Mouse (Mus musculus) cerebellum, adult 9-11 months (tissue): ENCODE measurements around the gene Man1b1.

Experiments
- DNase-seq: peaks from one replicate; pipeline ENCODE4 v3.0.0; 2022

Man1b1 gene

DNA sequence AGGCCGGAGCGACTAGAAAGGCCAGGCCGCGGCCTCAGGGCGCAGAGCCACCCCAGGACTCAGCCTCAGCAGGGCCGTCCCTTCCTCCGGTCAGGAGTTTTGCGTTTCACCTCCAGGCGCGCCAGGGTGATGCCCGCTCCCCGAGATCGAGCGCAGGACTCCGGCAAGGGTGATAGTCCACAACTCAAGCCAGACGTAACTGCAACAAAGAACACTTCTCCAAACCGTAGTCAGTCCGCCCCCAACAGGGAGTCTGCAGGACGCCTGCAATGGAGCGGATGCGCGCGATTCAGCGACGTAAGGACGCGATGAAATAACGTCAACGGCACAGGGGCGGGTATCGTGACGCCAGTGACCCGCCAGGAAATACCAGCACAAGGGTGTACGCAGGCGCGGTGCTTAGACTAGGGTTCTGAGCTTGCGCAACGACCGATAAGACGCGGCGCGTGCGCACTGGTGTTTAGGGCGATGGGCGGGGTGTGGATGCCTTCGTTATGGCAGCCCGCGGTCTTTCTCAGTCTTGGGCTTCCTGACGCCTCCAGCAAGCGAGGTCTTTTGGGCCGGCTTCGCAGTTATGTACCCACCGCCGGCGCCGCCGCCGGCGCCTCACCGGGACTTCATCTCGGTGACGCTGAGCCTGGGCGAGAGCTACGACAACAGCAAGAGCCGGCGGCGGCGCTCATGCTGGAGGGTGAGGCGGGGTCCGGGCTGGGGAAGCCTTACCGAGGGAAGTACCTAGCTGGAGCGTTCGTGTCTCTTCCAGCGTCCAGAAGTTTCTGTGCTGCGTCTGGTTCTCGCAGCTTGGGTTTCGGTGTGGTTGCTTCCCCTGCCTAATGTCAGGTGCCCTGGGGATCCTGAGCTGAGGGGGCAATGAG is at the start of gene Man1b1:
TSS of gene Man1b1 (plus strand) at position 53 of the 875 bp plus-strand sequence.
- peak; percentile 99 for DNase-seq

DNA sequence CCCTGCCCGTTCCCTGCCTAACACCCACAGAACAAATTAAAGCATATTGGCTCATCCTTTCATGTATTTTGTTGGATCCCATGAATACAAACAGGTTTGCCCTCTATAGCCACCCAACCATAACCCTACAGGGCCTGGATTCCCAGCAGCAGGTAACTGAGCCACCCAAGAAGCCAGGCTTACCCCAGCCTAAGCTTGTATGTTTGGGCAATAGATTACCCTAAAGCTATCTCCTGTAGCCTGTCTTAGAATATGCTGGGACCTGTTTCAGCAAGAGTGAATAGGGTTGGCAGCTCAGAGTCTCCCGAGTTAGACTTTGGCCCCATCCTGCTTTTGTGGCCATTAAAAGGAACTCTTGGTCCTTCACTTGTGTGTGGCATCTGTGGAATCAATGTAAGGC is 46.6 kb upstream of the Man1b1 start:
- no peak for DNase-seq

DNA sequence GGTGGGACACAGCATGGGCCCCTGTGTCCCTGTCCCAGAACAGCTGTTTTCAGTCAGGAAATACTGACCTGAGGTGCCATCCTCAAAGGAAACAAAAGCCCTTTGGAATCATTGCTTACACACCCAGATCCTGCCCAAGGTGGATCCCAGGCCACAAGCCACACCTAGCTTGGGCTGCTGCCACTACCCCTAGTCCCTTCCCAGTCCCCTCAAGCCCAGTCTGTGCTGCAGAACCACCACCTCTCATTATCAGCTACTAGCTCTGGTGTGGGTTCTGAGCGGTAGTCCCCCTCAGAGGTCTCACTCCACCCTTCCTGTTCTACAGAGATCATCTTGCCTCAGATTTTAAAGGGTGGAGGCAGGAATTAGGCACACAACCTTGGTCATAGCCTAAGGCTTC is 45.8 kb upstream of the Man1b1 start:
- peak; percentile 44 for DNase-seq

DNA sequence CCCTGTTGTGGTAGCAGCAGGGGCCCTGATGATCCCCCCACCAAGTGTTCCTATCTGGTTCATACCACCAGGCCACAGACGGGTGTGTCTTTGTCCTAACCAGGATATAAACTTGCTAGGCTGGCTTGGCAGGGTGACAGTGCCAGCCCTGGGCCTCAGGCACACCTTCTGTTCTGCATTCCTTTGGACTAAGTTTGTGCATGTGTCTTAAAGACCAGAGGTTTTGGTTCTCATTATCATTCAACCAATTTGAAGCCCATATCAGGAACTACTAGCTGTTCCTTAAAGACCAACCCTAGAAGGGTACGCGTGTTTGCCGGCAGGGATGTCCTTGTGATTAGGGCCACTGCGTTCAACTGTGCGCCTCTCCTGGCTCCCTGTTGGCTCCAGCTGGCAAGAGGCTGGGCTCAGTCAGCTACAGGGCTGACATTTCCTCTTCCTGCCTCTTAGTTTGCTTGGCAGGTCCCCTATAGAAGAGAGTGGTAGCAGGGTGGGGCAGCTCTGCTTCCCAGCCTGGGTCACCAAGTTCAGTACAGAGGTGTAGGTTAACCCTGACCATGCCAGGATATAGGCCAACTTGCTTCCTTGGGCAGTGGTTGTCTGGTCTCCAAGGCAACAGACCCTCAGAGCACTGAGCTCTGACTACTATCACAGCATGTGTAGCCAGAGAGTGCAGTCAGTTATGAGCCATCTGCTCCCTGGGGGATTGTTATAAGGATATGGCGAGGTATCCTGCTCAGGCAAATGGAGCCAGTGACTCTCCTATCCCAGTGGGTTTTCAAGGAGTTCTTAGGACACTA is 45.1 kb upstream of the Man1b1 start:
- DNase-seq = peak; percentile 72

DNA sequence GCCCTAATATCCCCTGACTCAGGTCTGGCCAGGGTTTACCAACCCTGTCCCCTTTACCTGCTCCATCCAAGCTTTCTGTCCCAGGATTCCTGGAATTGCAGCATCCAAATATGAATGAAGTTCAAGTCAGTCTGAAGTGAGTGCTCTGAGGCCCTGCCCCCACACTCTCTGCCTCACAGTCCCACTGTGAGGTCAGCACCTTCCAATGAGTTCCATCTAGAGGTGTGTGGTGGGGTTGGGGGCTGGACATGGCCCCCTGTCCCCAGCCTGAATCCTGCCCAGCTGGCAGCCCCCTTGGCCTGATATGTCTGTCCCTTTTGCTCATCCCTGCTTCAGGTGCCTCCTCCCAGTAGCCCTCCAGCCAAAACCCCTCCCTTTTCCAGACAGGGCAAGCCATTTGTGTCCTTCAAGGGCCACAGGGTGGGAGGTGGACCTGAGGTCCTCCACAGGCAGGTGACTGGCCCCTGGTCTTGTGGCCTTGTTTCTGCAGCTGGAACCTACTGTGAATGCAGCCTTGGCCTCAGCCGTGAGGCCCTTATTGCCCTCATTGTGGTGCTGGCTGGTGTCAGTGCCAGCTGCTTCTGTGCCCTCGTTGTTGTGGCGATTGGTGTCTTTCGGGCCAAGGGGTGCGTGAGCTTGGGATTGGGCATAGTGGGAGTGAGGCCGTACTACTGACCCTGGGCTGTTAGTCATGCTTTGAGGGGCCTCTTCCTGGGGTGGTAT is 44.0 kb upstream of the Man1b1 start, which contains the start of gene Tmem210:
TSS of gene Tmem210 (plus strand) at position 219 of the 723 bp plus-strand sequence.
- peak; percentile 68 for DNase-seq

DNA sequence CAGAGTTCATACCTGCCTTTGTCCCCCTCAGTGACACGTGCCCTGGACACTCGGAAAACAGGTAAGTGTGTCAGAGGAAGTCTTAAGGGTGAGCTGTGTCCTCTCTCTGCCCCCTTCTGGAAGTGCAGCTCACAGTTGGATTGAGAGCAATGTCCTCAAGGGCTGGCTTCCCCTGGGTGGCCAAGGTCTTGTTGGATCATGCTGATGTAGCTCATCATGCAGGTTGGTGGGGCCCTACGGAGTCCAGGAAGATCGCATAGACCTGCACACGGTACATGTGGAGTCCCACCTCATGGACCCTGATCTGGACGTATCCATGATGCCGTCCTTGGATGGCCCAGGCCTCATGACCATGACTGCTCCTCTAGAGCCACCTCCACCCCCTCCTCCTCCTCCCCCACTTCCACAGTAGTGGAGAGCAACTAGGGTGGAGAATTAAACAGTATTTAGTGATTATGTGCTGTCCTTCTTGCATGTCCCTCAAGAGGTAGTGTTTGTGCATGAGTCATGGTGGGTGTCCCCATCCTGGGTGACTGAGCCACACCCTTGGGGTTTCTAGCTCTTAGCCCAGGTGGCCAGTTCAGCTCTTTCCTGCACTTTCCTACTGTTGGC is 43.3 kb upstream of the Man1b1 start:
- peak; percentile 60 for DNase-seq

DNA sequence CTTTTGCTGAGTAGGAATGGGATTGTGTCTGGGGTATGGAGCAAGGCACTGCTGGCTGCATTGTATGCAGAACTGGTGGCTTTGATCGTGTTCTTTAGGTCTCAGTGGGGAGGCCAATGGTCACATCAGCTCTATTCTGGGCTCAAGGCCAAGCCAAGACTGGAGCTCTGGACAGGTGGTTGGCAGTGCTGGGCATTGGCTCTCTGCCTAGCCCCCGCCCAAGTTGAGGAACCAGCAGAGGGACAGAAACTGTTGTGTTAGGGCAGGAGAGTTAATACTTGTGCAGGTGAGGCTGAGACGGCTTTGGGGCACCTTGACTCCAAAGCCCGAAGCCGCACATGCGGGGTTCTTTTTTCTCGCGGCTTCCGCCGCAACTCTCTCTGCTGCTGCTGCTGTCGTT is 42.5 kb upstream of the Man1b1 start, which contains the start of gene Lrrc26:
TSS of gene Lrrc26 (plus strand) at position 265 of the 400 bp plus-strand sequence.
- peak; percentile 88 for DNase-seq

DNA sequence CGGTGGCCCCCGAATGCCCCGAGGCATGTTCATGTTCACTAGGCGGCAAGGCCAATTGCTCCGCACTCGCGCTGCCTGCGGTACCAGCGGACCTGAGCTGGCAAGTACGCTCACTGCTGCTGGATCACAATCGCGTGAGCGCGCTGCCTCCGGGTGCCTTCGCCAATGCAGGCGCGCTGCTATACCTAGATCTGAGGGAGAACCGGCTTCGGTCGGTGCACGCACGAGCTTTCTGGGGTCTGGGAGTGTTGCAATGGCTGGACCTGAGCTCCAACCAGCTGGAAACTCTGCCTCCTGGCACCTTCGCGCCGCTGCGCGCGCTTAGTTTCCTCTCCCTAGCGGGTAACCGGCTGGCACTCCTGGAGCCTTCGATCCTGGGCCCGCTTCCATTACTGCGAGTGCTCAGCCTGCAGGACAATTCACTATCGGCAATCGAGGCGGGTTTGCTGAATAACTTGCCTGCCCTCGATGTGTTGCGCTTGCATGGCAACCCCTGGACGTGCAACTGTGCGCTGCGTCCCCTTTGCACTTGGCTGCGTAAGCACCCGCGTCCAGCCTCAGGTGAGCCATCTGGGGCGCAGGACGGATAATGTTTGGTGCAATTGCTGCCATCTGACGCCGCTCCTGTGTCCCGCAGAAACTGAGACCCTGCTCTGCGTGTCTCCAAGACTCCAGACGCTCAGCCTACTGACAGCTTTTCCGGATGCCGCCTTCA is 41.9 kb upstream of the Man1b1 start:
- peak; percentile 85 for DNase-seq

DNA sequence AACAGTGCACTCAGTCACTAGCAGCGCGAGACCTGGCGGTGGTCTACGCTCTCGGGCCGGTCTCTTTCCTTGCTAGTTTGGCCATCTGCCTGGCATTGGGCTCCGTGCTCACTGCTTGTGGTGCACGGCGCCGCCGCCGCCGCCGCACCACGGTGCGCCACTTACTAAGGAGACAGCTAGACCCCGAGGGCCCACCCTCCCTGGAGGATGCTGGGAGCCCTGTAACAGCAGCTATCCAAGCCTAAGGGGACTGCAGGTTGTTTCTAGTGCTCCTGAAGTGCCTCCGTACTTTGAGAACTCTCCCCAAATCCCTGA is 41.4 kb upstream of the Man1b1 start:
- peak; percentile 82 for DNase-seq

DNA sequence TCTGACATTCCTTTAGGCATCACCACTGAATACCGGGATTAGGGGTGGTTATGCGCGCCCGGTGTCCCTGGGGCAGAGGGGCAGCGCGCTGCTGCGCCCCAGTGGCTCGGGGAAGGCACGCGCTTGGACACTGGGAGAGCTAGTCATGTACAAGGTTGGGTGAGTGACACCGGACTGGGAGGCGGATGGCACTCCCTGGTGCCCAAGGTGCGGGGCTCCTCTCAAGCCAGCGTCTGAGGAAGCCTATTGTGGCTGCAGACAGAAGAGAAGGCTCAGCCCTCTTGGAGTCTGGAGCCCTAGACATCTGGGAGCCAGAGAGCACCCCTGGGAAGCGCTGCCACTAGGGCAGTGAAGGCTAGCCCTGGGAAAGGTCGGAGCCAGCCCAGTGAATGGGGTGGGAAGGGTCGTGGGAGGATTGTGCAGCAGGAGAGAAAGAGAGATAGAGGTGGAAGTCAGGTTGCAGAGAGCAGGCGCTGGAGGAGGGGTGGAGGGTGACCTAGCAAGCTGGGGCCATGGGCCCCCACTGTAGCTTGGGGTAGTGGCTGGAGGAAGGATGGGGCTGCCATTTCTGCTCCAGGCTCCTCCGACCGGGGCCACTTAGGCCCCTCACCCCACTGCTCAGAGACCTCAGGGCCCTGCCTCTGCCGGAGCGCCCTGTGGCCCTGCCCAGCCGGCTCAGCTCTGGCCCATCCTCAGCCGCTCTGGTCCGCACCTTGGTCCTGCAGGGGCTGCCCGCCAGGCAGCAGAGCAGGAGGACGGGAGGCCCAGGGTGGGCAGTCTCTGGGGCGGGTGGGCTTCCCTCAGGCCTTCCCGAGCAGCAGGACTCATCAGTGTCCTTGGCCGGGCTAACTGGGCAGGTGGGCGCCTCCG is 40.7 kb upstream of the Man1b1 start:
- peak; percentile 71 for DNase-seq

DNA sequence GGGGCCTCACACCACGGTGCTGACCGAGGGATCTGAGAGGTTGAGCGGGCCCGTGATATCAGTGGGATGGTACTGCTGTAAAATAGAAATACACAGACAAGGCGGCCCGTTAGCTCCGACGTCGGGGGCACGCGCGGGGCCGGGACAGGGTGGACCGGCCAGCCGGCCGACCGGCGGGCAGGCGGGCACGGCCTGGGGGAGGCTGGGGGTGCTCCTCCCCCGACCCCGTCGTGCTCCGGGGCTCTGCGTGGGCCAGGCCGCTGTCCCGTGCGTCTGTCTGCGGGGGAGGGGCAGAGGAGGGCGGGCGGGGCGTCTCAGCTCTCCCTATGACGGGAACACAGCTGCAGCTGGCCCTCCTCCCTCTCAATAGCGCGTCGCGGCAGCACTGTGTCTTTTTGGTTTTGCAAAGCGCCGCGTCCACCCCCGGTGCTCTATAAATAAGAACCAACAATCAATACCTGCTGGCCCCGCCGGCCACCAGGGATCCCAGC is 40.0 kb upstream of the Man1b1 start:
- DNase-seq = no peak

DNA sequence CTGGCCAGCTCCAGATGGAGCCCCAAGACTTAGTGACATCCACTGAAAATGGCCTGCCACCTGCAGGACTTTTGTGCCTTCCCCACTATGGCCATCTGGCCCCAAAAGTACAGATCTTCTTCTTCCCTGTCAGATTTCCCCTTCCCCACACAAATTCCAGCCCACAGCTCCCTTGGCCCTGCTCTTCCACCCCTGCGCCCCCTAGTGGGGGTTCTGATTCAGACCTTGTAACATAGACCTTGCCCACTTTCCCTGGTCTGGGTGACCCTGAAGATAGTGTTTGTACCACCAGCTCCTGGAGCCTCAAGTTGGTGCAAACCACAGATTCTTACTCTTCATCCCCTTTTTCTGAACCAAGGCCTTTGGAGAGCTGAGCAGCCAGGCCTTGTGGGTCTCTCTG is 39.3 kb upstream of the Man1b1 start:
- DNase-seq = peak; percentile 78

DNA sequence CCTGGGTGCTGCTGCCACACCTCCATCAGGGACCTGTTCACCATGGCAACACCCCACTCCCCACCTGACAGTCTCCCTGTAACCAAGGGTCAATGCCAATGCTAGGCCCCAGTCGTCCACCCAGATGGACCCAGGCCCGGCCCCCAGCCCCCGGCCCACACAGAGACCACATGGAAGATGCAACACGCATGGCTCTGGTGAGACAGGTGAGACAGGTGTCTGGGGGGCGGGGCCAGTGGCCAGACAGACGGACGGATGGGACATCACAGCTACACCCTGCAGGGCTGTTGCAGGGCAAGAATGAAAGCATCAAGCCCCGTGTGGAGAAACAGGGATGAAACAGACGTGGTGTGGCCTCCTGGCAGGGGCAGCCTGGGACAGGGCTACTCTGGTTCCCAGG is 38.4 kb upstream of the Man1b1 start:
- DNase-seq = peak; percentile 68

DNA sequence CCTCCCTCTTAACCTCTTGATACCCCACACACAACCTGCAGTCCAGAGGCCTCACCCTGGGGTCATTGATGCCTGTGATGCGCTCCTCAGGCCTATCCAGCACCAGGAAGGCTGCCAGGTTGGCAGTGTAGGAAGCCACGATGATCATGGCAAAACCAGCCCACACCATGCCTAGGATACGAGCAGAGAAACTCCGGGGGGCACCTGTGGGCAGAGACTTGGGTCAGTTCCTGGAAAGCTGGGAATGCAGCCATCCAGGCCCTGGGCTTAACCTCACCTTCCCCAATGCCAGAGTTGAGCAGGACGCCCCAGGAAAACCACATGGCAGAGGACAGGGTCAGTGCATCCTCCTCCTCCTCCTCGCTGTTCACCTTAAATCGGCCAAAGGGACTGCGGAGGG is 35.0 kb upstream of the Man1b1 start:
- peak; percentile 67 for DNase-seq

DNA sequence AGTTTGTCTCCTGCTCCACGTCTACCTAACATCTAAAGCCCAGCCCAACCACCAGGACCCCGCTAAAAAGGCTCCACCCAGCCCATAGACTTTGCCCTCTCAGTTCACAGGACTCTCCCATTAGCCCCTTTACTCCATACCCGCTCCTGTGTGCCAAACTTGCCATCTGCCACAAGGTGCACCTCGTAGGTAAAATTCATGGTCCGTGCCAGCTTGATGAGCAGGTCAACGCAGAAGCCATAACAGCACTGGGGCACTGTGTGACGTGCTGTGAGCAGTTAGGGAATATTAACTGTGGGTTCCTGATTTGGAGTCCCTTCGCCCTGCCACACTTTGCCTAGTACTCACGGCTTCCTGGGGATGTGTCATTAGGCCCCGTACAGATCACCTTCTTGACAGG is 34.1 kb upstream of the Man1b1 start:
- DNase-seq = peak; percentile 80

DNA sequence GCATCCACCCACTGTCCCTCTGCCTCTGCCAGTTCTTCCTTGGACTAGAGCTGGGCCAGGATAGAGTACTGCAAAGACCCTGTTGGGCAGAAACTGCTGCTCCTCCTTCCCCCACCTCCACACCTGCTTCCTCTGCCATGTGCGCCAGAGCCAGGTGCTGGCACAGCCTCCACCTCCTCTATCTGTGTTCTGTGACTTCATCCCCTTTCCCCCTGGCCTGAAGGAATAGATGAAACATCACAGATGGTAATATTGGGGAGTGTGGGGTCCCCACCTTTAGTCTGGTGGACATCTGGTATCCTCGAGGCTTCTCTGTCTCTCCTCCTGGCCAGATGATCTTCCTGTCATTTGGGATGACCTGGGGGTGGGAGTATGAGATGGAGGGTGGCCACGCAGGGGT is 28.7 kb upstream of the Man1b1 start:
- DNase-seq = no peak

DNA sequence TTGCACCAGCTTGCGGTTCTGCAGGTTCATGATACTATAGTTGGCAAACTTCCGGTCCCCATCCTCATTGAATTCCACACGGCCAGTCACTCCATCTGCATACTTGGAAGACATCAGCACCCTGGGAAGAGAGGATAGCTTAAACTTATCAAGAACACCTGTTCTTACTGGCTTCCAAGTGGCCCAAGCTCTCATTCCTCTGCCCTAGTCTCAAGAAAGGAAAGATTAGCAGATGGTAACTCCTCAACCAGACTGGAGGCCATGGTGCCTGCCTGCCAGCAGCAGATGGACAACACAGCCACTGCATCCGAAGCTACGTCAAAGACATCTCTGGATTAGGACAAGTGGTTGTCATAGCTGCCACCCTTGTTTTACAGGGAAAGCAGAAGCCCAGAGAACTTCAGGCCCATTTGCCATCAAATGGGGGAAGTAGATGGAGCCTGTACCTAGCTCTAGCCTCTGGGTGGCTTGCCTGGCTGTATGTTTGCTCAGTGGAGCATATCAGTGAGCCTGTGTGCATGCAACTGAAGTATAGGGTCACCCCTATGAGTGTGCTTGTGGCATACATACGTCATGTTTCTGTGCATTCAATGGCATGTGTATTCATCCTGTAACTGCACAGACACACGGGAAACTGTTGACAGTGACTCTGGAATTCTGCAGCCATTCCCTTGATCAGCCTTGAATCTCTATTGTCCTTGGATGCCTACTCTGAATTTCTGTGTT is 28.0 kb upstream of the Man1b1 start:
- peak; percentile 89 for DNase-seq

DNA sequence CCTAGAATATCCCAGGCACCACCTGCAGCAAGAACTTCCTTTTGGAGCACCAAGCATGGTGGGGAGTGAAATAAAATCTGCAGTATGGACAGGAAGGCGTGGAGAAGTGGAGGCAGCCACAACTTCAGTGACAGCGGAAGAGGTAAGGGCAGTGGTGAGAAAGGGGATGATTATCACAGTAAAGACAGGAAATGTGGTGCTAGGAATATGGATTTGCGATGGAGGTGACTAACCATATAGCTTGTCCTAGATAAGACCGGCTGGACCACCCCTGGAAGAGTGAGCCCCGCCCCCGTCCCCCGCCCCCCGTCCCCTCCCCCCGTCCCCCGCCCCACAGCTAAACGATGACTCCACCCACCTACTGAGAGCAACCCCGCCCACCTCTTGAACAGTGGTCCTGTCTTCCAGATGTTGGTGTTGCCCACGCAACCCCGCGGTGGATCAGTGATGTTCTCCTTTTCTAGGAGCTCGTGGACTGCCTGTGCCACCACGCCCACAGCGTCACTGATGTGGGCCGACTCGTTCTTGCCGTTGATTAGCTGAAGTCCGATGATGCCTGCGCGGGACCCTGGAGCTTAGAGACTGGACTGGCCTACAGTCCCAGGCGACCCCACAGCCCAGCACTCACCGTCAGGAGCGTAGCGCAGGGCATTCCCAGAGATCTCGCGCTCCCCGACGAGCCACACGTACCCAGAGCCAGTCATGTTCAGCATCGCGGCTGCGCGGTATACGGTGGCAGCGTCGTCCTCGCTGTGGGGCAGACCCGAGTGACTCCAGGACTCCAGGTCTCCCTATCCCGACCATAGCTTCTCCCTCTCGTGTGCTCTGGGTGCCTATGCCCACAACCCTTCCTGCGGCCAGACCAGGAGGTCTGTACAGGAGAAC is 27.2 kb upstream of the Man1b1 start:
- DNase-seq = peak; percentile 56
